Mouse (Mus musculus): ENCODE data around the gene Rpl28.

Gene Rpl28

GRCm38 (mm10) chr7:4792278-4793212 is at the start of gene Rpl28:
Rpl28 (plus strand) TSS chr7:4792874.
- in situ Hi-C loops (cut with MboI, MseI) = no loop called here

GRCm38 (mm10) chr7:4743354-4743753 is 49.3 kb upstream of the Rpl28 start:
- in situ Hi-C loops (cut with MboI, MseI) = no loop called here

GRCm38 (mm10) chr7:4744886-4745285 is 47.8 kb upstream of the Rpl28 start:
- in situ Hi-C loops (cut with MboI, MseI) = no loop called here

GRCm38 (mm10) chr7:4746326-4746980 is 46.2 kb upstream of the Rpl28 start:
- in situ Hi-C loops (cut with MboI, MseI) = no loop called here

GRCm38 (mm10) chr7:4747156-4747899 is 45.3 kb upstream of the Rpl28 start:
- in situ Hi-C loops (cut with MboI, MseI) = no loop called here

GRCm38 (mm10) chr7:4748321-4748720 is 44.4 kb upstream of the Rpl28 start:
- in situ Hi-C loops (cut with MboI, MseI) = no loop called here

GRCm38 (mm10) chr7:4749169-4749568 is 43.5 kb upstream of the Rpl28 start:
- in situ Hi-C loops (cut with MboI, MseI) = no loop called here

- in situ Hi-C loops (cut with MboI, MseI) = loop anchor here (5.0 kb wide), 1 partner anchor 35 kb away; the partner anchor contains the start of gene Tmem238
Measured at GRCm38 (mm10) chr7:4751971-4752820, 40.5 kb upstream of the Rpl28 start.

- in situ Hi-C loops (cut with MboI, MseI) = loop anchor here (5.0 kb wide), 1 partner anchor 34 kb away; the partner anchor contains the start of gene Tmem238
Measured at GRCm38 (mm10) chr7:4752821-4753570, 39.7 kb upstream of the Rpl28 start, which contains the start of gene Cox6b2. Cox6b2 (minus strand) TSS chr7:4753094.

GRCm38 (mm10) chr7:4759670-4760069 is 33.0 kb upstream of the Rpl28 start:
- in situ Hi-C loops (cut with MboI, MseI) = no loop called here

GRCm38 (mm10) chr7:4764946-4765710 is 27.5 kb upstream of the Rpl28 start:
- in situ Hi-C loops (cut with MboI, MseI) = no loop called here

- in situ Hi-C loops (cut with MboI, MseI) = no loop called here
Measured at GRCm38 (mm10) chr7:4771202-4771601, 21.5 kb upstream of the Rpl28 start, which contains the start of gene Fam71e2. Fam71e2 (minus strand) TSS chr7:4771302.

- in situ Hi-C loops (cut with MboI, MseI) = no loop called here
Measured at GRCm38 (mm10) chr7:4776131-4776530, 16.5 kb upstream of the Rpl28 start.

- in situ Hi-C loops (cut with MboI, MseI) = no loop called here
Measured at GRCm38 (mm10) chr7:4776861-4777830, 15.5 kb upstream of the Rpl28 start.

GRCm38 (mm10) chr7:4777851-4778637 is 14.6 kb upstream of the Rpl28 start:
- in situ Hi-C loops (cut with MboI, MseI) = no loop called here

- in situ Hi-C loops (cut with MboI, MseI) = no loop called here
Measured at GRCm38 (mm10) chr7:4779921-4780320, 12.8 kb upstream of the Rpl28 start.

- in situ Hi-C loops (cut with MboI, MseI) = no loop called here
Measured at GRCm38 (mm10) chr7:4782130-4782529, 10.5 kb upstream of the Rpl28 start.

All from T-helper 2 cell (primary cell).